Mouse (Mus musculus): ENCODE data around the gene Irf3.

Irf3 gene

GRCm38 (mm10) chr7:44997231-44997939 lies at the start of gene Irf3:
Gene Irf3 (plus strand): TSS chr7:44997648.
- DNase-seq, result peak; percentile 96

- no peak for DNase-seq
Measured at GRCm38 (mm10) chr7:44949922-44950321, 47.5 kb upstream of the Irf3 start.

GRCm38 (mm10) chr7:44951960-44952359 lies 45.5 kb upstream of the Irf3 start:
- DNase-seq, result no peak

GRCm38 (mm10) chr7:44952611-44953306 lies 44.7 kb upstream of the Irf3 start:
- peak; percentile 88 for DNase-seq

- DNase-seq, result peak; percentile 29
Measured at GRCm38 (mm10) chr7:44953561-44953960, 43.9 kb upstream of the Irf3 start.

- peak; percentile 22 for DNase-seq
Measured at GRCm38 (mm10) chr7:44954091-44954885, 43.2 kb upstream of the Irf3 start.

- peak; percentile 26 for DNase-seq
Measured at GRCm38 (mm10) chr7:44955628-44956027, 41.8 kb upstream of the Irf3 start.

- no peak for DNase-seq
Measured at GRCm38 (mm10) chr7:44956266-44956665, 41.2 kb upstream of the Irf3 start.

- peak; percentile 31 for DNase-seq
Measured at GRCm38 (mm10) chr7:44957183-44957835, 40.1 kb upstream of the Irf3 start.

- DNase-seq, result peak; percentile 31
Measured at GRCm38 (mm10) chr7:44958208-44958607, 39.2 kb upstream of the Irf3 start.

- no peak for DNase-seq
Measured at GRCm38 (mm10) chr7:44959281-44959680, 38.2 kb upstream of the Irf3 start.

GRCm38 (mm10) chr7:44959874-44960511 lies 37.5 kb upstream of the Irf3 start:
- DNase-seq, result no peak

GRCm38 (mm10) chr7:44960512-44960910 lies 36.9 kb upstream of the Irf3 start:
- no peak for DNase-seq

GRCm38 (mm10) chr7:44962337-44962736 lies 35.1 kb upstream of the Irf3 start:
- DNase-seq, result no peak

GRCm38 (mm10) chr7:44962831-44963230 lies 34.6 kb upstream of the Irf3 start:
- no peak for DNase-seq

- peak; percentile 25 for DNase-seq
Measured at GRCm38 (mm10) chr7:44964990-44965389, 32.5 kb upstream of the Irf3 start.

GRCm38 (mm10) chr7:44965975-44966374 lies 31.5 kb upstream of the Irf3 start:
- peak; percentile 29 for DNase-seq

- peak; percentile 26 for DNase-seq
Measured at GRCm38 (mm10) chr7:44966638-44967037, 30.8 kb upstream of the Irf3 start.

GRCm38 (mm10) chr7:44970231-44970691 lies 27.2 kb upstream of the Irf3 start:
- peak; percentile 90 for DNase-seq

- peak; percentile 41 for DNase-seq
Measured at GRCm38 (mm10) chr7:44971142-44971541, 26.3 kb upstream of the Irf3 start.

GRCm38 (mm10) chr7:44973415-44974130 lies 23.9 kb upstream of the Irf3 start:
- peak; percentile 68 for DNase-seq
